Mouse (Mus musculus) thymus, adult 2 months (tissue): Measurements from ENCODE around the gene Kdelr1. TPM values are rescaled to one million over a fixed set of nuclear protein-coding genes. Genes with fewer than 3 reads are reported as not detected.
"Not testable (repeated sequence)": the region's sequence is repeated elsewhere in the genome, so short reads cannot be mapped to it uniquely, and the experiment has no call there.

ENCODE experiments used
- DNase-seq: peaks from one replicate; pipeline ENCODE4 v3.0.0; 2021
- H3K27ac ChIP-seq: fragments of 200-500 bp; 2 replicates; pipeline ENCODE4 v1.5.1; 2012; ENCODE audit warnings: low read length, control low read depth; ENCODE audit not compliant: control insufficient read depth, insufficient read depth
- H3K27me3 ChIP-seq: fragments of 200-500 bp; 2 replicates; pipeline ENCODE4 v1.6.1; 2012; ENCODE audit warnings: mild to moderate bottlenecking, low read length, moderate library complexity, mixed read lengths; ENCODE audit not compliant: control insufficient read depth, insufficient read depth
- H3K36me3 ChIP-seq: fragments of 200-500 bp; 2 replicates; pipeline ENCODE4 v1.6.1; 2012; ENCODE audit warnings: mild to moderate bottlenecking, low read length, moderate library complexity; ENCODE audit not compliant: control insufficient read depth, insufficient read depth
- H3K4me1 ChIP-seq: fragments of 200-500 bp; replicated peaks from 2 replicates; pipeline ENCODE4 v1.6.1; 2012; ENCODE audit warnings: low read length; ENCODE audit not compliant: control insufficient read depth, insufficient read depth
- H3K4me3 ChIP-seq: fragments of 200-500 bp; 2 replicates; pipeline ENCODE4 v1.5.1; 2012; ENCODE audit warnings: mild to moderate bottlenecking, low read length, control low read depth, moderate library complexity; ENCODE audit not compliant: control insufficient read depth, insufficient read depth
- CTCF ChIP-seq: fragments of 200-500 bp; IDR thresholded peaks from 2 replicates; pipeline ENCODE4 v1.5.1; 2012; ENCODE audit warnings: mild to moderate bottlenecking, control low read depth, low read length, moderate library complexity, borderline replicate concordance; ENCODE audit not compliant: control insufficient read depth, poor library complexity, insufficient read depth; ENCODE audit errors: extremely low read depth
- POLR2A ChIP-seq: fragments of 200-500 bp; IDR thresholded peaks from 2 replicates; pipeline ENCODE4 v1.6.1; 2012; ENCODE audit warnings: mild to moderate bottlenecking, low read length, control low read depth, moderate library complexity; ENCODE audit not compliant: control insufficient read depth, poor library complexity, insufficient read depth; ENCODE audit errors: extremely low read depth
- WGBS: fragments of 180-500 bp; shearing (Covaris S2); methylation state at CpG from one replicate; pipeline ENCODE4 v1.1.7; 2018; 5-methylcytosine and 5-hydroxymethylcytosine counted together
- polyA plus RNA-seq: library from polyadenylated mRNA; depleted of rRNA; stranded (reverse); fragments of >200 nt; gene quantifications from 2 replicates; pipeline ENCODE4 v1.2.3, GENCODE M21; 2012

The Kdelr1 gene
- polyA plus RNA-seq, 1 experiment, result 226 TPM

DNA sequence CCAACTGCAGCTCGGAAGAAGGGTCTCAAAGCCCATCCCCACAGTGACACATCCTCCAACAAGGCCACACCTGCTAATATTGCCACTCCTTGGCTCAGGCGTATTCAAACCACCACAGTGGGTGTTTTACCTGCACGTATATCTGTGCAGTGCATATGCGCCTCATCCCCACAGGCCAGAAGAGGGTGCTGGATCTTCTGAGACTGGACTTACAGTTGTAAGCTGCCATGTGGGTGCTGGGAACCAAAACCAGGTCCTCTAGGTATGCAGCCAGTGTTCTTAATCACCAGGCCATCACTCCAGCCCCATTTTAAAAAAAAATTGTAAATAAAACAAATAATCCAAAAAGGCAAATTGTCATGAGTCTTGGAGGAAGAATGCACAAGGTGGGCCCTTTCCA, 8.0 kb downstream of the Kdelr1 start:
- Histone ChIP-seq H3K27ac (no peak overlapping the region), H3K4me3 (no peak overlapping the region), H3K27me3 (no peaks in the 10 kb centered on the region), H3K4me1 (no peaks in the 10 kb centered on the region), H3K36me3 (peaks cover 61% of the 10 kb centered on the region)
- WGBS, result 97% methylated on average over 4 of the region's 4 CpGs
- TF ChIP-seq POLR2A (no peak), CTCF (no peak)
- no peak for DNase-seq

DNA sequence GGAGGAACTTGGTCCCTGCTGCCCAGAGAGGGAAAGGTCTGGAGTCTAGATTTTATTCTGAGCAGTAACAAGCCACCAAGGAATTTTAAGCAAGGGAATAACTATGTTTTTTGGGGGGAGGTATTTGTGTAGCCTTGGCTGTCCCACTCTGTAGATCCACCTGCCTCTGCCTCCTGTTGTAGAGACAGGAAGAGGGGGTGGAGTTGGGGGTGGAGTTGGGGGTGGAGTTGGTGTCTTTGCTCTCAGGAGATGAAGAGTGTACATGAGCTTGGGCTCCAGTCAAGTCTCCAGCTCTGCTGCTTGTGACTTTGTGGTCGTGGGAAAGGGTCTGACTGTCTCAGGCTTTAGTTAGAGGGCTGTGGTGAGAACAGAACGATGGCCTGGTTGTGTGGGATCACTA, 8.4 kb downstream of the Kdelr1 start:
- TF ChIP-seq CTCF (no peak), POLR2A (no peak)
- peaks cover 58% of the 10 kb centered on the region for H3K36me3 ChIP-seq
- no peak for DNase-seq
- no peak overlapping the region for H3K4me3 ChIP-seq
- 91% methylated on average over 2 of the region's 2 CpGs for WGBS
- no peaks in the 10 kb centered on the region for H3K27me3 ChIP-seq
- H3K4me1 ChIP-seq, result no peaks in the 10 kb centered on the region
- no peak overlapping the region for H3K27ac ChIP-seq

DNA sequence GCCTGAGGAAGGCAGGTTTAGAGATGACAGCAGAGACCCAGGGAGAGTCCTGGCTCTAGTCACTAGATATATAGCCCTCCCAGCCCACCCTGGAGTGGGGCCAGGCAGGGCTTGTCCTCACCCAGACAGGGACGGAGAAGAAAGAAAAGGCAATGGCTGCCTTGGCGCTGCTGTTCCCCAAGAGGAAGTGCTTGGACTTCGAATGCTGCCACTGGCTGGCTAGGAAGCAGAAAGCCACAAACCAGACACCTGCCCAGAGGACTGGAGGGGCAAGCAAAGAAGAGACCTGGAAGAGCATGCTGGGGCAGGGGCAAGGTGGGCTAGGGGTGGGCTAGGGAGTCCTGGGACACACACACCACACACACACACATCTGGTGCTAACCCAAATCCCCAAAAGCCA, 14.7 kb downstream of the Kdelr1 start:
- peaks cover 25% of the 10 kb centered on the region for H3K36me3 ChIP-seq
- H3K27ac ChIP-seq, result no peak overlapping the region
- H3K27me3 ChIP-seq, result no peaks in the 10 kb centered on the region
- 0 out of 2 replicates have a peak, but pooled peaks cover 2% of the 10 kb centered on the region for H3K4me1 ChIP-seq
- 10% methylated on average over 3 of the region's 3 CpGs for WGBS
- H3K4me3 ChIP-seq, result no peak overlapping the region
- TF ChIP-seq CTCF (no peak), POLR2A (no peak)
- no peak for DNase-seq

DNA sequence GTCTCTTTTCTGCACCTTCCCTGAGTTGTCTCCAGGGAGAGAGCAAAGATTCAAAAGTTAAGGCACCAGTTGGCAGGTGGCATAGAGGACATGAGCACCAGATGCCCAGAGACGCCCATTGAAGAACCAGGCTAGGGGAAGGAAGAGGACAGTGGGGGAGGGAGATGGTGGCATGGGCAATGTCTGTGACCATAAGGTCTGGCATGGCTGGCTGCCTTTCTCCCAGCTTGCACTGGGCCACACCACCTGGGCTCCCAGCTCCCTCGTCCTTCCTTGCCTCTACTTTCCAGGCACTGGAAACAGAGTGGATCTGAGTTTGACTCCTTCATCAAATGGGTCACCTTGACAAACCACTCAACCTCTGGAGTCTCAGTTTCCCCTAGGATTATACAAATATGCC, 20.1 kb downstream of the Kdelr1 start:
- no peak overlapping the region for H3K4me3 ChIP-seq
- no peak overlapping the region for H3K27ac ChIP-seq
- peaks cover 16% of the 10 kb centered on the region for H3K4me1 ChIP-seq
- WGBS, result 91% methylated on average over 2 of the region's 2 CpGs
- H3K27me3 ChIP-seq, result no peaks in the 10 kb centered on the region
- DNase-seq, result no peak
- TF ChIP-seq CTCF, result no peak
- TF ChIP-seq POLR2A, result no peak
- no peaks in the 10 kb centered on the region for H3K36me3 ChIP-seq

DNA sequence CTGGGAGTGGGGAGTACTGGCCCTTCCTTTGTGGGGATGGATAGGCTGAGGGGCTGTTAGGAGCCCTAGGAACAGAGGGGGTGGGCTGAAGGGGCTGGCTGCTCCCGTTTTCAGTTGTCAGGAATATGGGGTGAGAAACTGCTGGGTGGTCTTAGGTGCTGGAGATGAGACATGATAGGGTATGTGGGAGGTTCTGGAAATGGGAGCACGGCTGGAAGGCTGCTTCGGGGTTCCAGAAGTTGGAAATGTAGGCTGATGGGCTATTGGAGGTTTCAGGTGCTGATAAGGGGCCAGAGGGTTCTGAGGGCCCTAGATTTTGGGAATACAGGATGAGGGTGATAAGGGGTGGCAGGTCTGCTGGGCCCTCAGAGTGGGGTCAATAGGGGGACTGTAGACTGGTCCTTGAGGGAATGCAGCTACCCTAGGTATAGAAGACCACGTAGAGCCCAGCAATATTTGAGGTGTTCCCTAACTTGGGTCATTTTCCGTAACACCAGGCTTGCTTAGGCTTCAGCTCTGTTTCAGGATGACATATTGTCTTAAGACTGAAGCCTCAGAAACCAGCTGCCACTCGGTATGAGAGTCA, 23.5 kb downstream of the Kdelr1 start:
- Histone ChIP-seq H3K4me1 (peaks cover 17% of the 10 kb centered on the region), H3K36me3 (no peaks in the 10 kb centered on the region), H3K4me3 (0 out of 2 replicates have a peak overlapping the region, but pooled peaks have one; percentile 57), H3K27me3 (no peaks in the 10 kb centered on the region), H3K27ac (no peak overlapping the region)
- 75% methylated on average over 6 of the region's 6 CpGs for WGBS
- TF ChIP-seq CTCF (no peak), POLR2A (no peak)
- DNase-seq, result no peak

DNA sequence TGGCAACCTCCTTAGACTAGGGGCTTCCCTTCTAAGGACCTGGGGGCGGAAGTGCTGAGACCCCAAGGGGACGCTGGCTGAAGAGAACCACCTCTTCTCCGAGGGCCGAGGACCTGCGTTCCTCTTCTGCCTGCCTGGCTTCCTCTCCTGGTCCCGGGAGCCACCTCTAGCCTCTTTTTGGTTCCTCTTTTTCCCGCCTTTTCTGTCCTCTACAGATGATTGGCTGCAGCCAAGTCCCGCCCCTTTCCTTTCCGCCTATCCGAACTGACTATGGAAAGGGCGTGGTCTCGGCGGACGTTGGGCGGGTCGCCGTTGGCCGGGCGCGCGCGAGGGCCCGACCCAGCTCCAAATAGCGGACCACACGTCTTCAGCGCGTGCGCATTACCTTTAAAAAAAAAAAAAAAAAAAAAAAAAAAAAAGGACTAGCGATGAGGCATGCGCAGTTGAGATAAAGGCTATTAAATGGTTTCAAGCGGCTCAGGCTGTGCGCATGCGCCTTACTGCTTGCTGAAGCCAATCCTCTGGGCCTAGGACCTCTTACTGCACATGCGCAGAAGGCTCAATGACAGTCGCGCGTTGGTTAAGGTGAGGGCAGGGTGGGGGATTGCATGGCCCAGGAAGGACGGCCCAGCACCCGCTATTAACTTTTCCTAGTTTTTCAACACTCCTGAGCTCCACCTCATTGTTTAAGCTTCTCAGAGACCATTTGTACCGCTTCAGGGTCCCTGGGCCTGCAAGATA, 24.1 kb downstream of the Kdelr1 start, which contains the start of the genes Syngr4 and Tmem143:
TSS of gene Syngr4 (minus strand) at position 198 of the 741 bp plus-strand sequence.
TSS of gene Tmem143 (plus strand) at position 425 of the 741 bp plus-strand sequence.
- under 1% methylated on average over 40 of the region's 40 CpGs for WGBS
- Histone ChIP-seq H3K4me3 (peak within 1 kb of the TSS; percentile 57), H3K36me3 (no peaks in the 10 kb centered on the region), H3K27me3 (no peaks in the 10 kb centered on the region), H3K27ac (peak within 1 kb of the TSS; percentile 65), H3K4me1 (peaks cover 17% of the 10 kb centered on the region)
- TF ChIP-seq POLR2A (peak; percentile 90; the same call in 1 of the 2 replicates), CTCF (no peak)
- DNase-seq, result peak; percentile 93

DNA sequence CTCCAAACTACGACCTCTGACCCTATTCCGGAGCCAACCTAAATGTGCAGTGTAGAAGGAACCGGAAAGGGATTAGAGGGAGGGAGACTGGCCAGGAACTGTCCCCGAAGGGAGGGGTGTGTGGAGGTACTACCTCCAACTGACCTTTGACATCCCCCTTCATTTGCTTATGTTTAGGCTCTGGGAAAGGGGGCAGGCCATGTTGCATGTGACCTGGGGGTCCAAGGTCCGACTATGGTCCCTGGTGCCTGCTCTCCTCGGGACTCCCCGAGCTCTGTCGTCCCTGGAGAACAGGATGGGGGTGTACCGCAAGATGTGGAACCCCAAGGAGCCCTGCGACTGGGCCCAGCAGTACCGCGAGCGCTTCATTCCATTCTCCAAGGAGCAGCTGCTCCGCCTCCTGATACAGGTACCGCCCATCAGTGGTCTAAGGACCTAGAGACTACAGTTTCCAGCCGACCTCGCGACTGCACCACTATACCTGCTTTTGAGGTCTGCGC, 24.7 kb downstream of the Kdelr1 start:
- Histone ChIP-seq H3K27me3 (no peaks in the 10 kb centered on the region), H3K36me3 (no peaks in the 10 kb centered on the region), H3K27ac (peak overlapping the region; percentile 65), H3K4me3 (peak overlapping the region; percentile 57), H3K4me1 (peaks cover 17% of the 10 kb centered on the region)
- DNase-seq, result no peak
- WGBS, result 3% methylated on average over 19 of the region's 19 CpGs
- TF ChIP-seq POLR2A, result peak; percentile 7; the same call in 1 of the 2 replicates
- no peak for TF ChIP-seq CTCF

DNA sequence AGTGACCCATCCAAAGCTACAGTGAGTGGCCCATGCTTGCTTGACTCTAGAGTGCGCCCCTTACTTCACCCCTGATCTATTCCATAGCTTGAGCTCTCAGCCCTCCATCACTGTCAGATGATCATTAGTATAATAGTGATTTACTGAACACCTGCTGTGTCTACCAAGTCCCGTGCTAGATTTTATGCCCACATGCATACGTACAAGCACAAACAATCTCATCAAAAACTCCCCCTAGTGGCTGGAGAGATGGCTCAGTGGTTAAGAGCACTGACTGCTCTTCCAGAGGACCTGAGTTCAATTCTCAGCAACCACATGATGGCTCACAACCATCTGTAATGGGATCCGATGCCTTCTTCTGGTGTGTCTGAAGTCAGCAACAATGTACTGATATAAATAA, 25.6 kb downstream of the Kdelr1 start:
- 45% methylated on average over 4 of the region's 4 CpGs for WGBS
- H3K27ac ChIP-seq, H3K4me3 ChIP-seq, H3K36me3 ChIP-seq, H3K27me3 ChIP-seq: not testable (repeated sequence)
- peak; percentile 43 for DNase-seq
- peaks cover 17% of the 10 kb centered on the region for H3K4me1 ChIP-seq
